Mouse (Mus musculus) liver, embryonic 13.5 days (tissue): ENCODE measurements around the gene Gtf2i. TPM values are rescaled to one million over a fixed set of nuclear protein-coding genes. Genes with fewer than 3 reads are reported as not detected.
"Not testable (repeated sequence)": the region's sequence is repeated elsewhere in the genome, so short reads cannot be mapped to it uniquely, and the experiment has no call there.

Source experiments
- ATAC-seq: fragments of 200-750 bp; cut with Nextera tagmentation; 2 replicates; pipeline ENCODE4 v1.8.0; 2017; ENCODE audit warnings: low read depth, mild to moderate bottlenecking, moderate number of reproducible peaks, moderate library complexity
- DNase-seq: peaks from one replicate; pipeline ENCODE4 v3.0.0; 2022
- H3K27ac ChIP-seq: fragments of 300-500 bp; sonication (generic); 2 replicates; pipeline ENCODE4 v1.5.1; 2015; ENCODE audit warnings: moderate library complexity, mild to moderate bottlenecking, inconsistent platforms
- H3K27me3 ChIP-seq: fragments of 300-500 bp; sonication (generic); 2 replicates; pipeline ENCODE4 v1.6.1; 2015; ENCODE audit warnings: mild to moderate bottlenecking, inconsistent platforms
- H3K36me3 ChIP-seq: fragments of 300-500 bp; sonication (generic); 2 replicates; pipeline ENCODE4 v1.6.1; 2015; ENCODE audit warnings: mild to moderate bottlenecking, inconsistent platforms
- H3K4me1 ChIP-seq: fragments of 300-500 bp; sonication (generic); replicated peaks from 2 replicates; pipeline ENCODE4 v1.6.1; 2015; ENCODE audit warnings: inconsistent platforms
- H3K4me2 ChIP-seq: fragments of 300-500 bp; sonication (generic); 2 replicates; pipeline ENCODE4 v1.6.1; 2015; ENCODE audit warnings: inconsistent platforms, mild to moderate bottlenecking, moderate library complexity
- H3K4me3 ChIP-seq: fragments of 300-500 bp; sonication (generic); replicated peaks from 2 replicates; pipeline ENCODE4 v1.5.1; 2015; ENCODE audit warnings: mild to moderate bottlenecking, inconsistent platforms
- H3K9ac ChIP-seq: fragments of 300-500 bp; sonication (generic); 2 replicates; pipeline ENCODE4 v1.6.1; 2015; ENCODE audit warnings: mild to moderate bottlenecking, inconsistent platforms
- H3K9me3 ChIP-seq: fragments of 300-500 bp; sonication (generic); replicated peaks from 2 replicates; pipeline ENCODE4 v1.6.1; 2016; ENCODE audit warnings: inconsistent platforms
- WGBS: fragments of 180-500 bp; shearing (Covaris S2); methylation state at CpG from one replicate; pipeline ENCODE4 v1.1.7; 2015; ENCODE audit not compliant: insufficient replicate concordance; 5-methylcytosine and 5-hydroxymethylcytosine counted together
- polyA plus RNA-seq: library from polyadenylated mRNA; unstranded; fragments of >200 nt; fragmentation: Nextera tagmentation; extraction: Ambion mirVana; gene quantifications from 2 replicates; pipeline ENCODE4 v1.2.1, GENCODE M21; 2015

Gtf2i gene
- 39.1 and 52.5 TPM in 2 replicates for polyA plus RNA-seq

DNA sequence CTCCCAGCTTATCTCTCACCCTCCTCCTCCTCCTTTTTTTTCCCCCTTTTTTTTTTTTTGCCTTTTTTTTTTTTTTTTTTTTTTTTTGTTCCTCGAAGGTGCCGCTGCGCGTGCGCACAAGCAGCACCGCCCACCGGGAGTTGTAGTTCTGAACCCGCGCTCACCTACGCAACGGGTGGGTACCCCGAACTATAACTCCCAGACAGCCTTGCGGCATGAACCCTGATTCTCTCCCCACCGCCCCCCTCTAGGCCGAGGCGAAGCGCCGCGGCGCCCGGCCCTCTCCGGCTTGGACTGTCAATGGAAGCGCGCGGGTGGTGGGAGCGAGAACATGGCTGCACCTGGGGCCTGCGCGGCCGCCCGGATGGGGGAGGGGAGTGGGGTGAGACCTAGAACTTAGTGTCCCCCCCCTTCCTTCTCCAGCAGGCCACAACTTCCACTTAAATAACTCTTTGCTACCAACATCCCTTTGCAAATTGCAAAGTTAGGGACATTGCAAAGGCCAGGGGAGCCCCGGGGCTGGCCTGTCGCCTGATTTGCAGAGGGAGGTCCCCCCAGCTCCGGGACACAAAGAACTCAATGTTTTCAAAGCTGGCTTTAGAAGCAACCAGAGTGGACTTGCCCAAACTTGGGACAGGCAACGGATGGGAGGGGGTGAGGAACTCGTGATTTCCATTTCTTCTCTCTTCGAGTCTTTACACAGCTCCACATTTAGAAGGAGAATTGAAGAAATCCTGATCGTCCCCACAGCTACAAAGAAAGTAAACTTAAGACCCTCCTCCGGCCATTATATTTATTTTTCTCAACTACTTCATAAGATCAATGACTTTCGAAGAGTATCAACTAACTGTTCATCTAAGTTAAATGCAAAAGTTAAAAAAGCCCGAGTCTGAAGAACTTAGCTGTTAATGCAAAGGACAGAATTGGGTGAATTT lies at the start of gene Gtf2i:
Gene Gtf2i, minus strand, starts transcription at position 73 of the 935 bp plus-strand sequence.
- WGBS, result under 1% methylated on average over 40 of the region's 40 CpGs
- DNase-seq (peak; percentile 89), ATAC-seq (peak; percentile 87)
- H3K27ac ChIP-seq, result peak within 1 kb of the TSS; percentile 95
- H3K9me3 ChIP-seq, result no peaks in the 10 kb centered on the region
- H3K4me1 ChIP-seq, result peaks cover 49% of the 10 kb centered on the region
- peak within 1 kb of the TSS; percentile 91 for H3K4me3 ChIP-seq
- peak within 1 kb of the TSS; percentile 94 for H3K4me2 ChIP-seq
- peak within 1 kb of the TSS; percentile 96 for H3K9ac ChIP-seq
- no peaks in the 10 kb centered on the region for H3K27me3 ChIP-seq
- peaks cover 17% of the 10 kb centered on the region for H3K36me3 ChIP-seq

DNA sequence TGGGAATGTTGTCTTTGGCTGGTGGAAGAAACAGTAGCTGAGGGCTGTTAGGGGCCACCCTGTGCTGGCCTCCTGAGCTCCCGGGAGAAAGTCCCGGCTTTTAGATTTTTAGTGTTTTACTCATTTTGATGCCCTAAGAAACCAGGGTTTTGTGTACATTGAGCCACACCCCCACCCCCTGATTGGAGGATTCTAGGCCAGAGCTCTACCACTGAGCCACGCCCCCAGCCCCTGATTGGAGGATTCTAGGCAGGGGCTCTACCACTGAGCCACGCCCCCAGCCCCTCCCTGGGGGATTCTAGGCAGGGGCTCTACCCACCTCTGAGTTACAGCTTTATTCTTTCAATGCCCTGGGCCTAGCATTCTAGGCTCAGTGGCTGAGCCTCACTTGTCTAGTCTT lies 44.5 kb upstream of the Gtf2i start:
- Histone ChIP-seq H3K4me1 (no peaks in the 10 kb centered on the region), H3K36me3 (peaks cover 31% of the 10 kb centered on the region), H3K4me3 (no peak overlapping the region), H3K9ac (no peak overlapping the region), H3K27me3 (no peaks in the 10 kb centered on the region), H3K4me2 (no peak overlapping the region), H3K9me3 (no peaks in the 10 kb centered on the region), H3K27ac (no peak overlapping the region)
- ATAC-seq (no peak), DNase-seq (no peak)
- WGBS, result 79% methylated on average over 4 of the region's 4 CpGs

DNA sequence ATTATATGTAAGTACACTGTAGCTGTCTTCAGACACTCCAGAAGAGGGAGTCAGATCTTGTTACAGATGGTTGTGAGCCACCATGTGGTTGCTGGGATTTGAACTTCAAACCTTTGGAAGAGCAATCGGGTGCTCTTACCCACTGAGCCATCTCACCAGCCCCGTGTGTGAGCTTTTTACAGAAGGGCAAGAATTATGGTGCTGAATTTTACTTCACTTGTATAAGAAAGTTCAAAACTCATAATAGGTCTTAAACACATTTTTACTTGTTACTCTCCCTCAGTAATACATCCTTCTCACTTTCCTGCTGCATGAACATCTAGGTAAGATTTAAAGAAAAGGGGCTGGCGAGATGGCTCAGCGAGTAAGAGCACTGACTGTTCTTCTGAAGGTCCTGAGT lies 40.8 kb upstream of the Gtf2i start:
- Histone ChIP-seq H3K4me1 (peaks cover 12% of the 10 kb centered on the region), H3K36me3 (peaks cover 23% of the 10 kb centered on the region)
- not testable (repeated sequence) for H3K4me2 ChIP-seq, H3K27ac ChIP-seq, H3K4me3 ChIP-seq, ATAC-seq, DNase-seq, H3K9me3 ChIP-seq, H3K9ac ChIP-seq, H3K27me3 ChIP-seq
- 74% methylated on average over 4 of the region's 4 CpGs for WGBS

DNA sequence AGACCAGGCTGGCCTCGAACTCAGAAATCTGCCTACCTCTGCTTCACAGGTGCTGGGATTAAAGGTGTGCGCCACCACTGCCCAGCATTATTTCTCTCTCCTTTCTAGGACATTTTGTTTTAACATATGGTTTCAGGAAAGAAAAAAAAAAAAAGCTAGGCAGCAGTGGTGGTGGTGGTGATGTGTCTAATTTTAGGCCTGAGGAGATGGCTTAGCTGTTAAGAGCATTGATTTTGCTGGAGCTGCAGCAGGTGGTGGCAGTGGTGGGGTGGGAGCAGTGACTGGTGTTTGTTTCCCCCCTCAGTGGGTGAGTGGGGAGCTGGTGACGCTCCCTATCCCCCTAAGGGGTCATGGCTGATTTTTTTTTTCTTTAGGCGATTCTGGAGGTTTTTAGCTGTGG lies 38.6 kb upstream of the Gtf2i start:
- Histone ChIP-seq H3K9me3 (no peaks in the 10 kb centered on the region), H3K27me3 (no peaks in the 10 kb centered on the region), H3K36me3 (0 out of 2 replicates have a peak, but pooled peaks cover under 1% of the 10 kb centered on the region), H3K27ac (no peak overlapping the region), H3K4me3 (no peak overlapping the region), H3K9ac (no peak overlapping the region), H3K4me2 (no peak overlapping the region), H3K4me1 (peaks cover 14% of the 10 kb centered on the region)
- ATAC-seq (no peak), DNase-seq (no peak)
- WGBS, result 51% methylated on average over 4 of the region's 4 CpGs

DNA sequence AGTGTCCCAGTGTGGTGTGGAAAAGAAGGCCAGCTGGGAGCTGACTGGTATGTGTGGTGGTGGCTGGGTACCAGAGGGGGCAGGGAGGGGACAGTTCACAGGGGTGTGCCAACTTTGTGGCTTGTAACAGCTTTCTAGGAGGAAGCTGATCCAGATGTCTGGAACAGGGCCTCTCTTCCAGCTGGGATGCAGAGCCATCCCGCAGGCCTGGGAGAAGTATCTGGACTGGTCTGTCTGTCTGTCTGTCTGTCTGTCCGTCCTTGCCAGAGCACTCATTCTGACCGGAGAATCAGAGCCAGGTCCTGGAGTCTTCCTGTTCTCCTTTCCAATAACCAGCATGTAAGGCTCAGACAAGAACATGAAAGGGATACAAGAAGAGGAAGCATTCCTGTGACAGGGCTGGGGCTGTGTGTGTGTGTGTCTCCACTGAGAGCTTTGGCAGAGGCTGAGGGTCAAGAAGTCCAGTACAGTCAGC lies 38.0 kb upstream of the Gtf2i start:
- no peaks in the 10 kb centered on the region for H3K9me3 ChIP-seq
- 48% methylated on average over 3 of the region's 3 CpGs for WGBS
- no peaks in the 10 kb centered on the region for H3K36me3 ChIP-seq
- ATAC-seq (no peak), DNase-seq (no peak)
- H3K27ac ChIP-seq, result no peak overlapping the region
- H3K4me3 ChIP-seq, result no peak overlapping the region
- no peaks in the 10 kb centered on the region for H3K27me3 ChIP-seq
- no peak overlapping the region for H3K4me2 ChIP-seq
- H3K9ac ChIP-seq, result no peak overlapping the region
- H3K4me1 ChIP-seq, result peaks cover 14% of the 10 kb centered on the region

DNA sequence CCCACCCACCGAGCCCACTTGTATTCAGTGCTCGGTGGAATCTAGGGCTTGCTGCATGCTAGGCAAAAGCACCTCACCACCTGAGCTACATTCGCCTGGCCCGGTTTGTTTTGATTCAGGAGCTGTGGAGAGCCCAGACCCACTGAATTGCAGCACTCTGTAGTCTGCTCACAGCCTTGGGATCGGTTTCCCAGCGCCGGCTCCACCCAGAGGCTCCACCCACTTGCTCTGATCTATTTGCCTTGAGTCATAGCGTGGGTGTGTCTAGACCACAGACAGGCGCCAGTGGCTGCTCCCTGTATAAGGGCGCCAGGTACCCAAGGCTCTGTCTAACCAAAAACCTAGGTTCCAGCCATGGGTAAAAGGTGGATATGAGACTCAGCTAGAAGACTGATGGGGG lies 36.1 kb upstream of the Gtf2i start:
- Histone ChIP-seq H3K4me2 (peak overlapping the region; percentile 46), H3K9ac (peak overlapping the region; percentile 28; the same call in 1 of the 2 replicates), H3K4me1 (peaks cover 14% of the 10 kb centered on the region), H3K4me3 (no peak overlapping the region), H3K27me3 (no peaks in the 10 kb centered on the region), H3K36me3 (no peaks in the 10 kb centered on the region), H3K27ac (no peak overlapping the region), H3K9me3 (0 out of 2 replicates have a peak, but pooled peaks cover 2% of the 10 kb centered on the region)
- 8% methylated on average over 10 of the region's 10 CpGs for WGBS
- DNase-seq, result peak; percentile 72
- ATAC-seq, result peak; percentile 94

DNA sequence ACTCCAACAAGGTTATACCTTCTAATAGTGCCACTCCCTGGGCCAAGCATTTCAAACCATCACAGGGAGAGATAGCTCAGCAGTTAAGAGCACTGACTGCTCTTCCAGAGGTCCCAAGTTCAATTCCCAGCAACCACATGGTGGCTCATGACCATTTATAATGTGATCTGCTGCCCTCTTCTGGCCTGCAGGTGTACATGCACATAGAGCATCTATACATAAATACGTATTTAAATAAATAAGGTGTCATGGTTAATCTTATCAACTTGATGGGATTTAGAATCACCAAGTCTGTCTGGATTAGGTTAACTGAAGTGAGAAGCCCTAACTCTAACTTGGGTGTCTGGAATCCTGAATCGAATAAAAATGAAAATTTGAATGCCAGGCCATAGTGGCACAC lies 32.5 kb upstream of the Gtf2i start:
- Histone ChIP-seq H3K4me1 (peaks cover 19% of the 10 kb centered on the region), H3K9ac (no peak overlapping the region), H3K27ac (no peak overlapping the region), H3K4me2 (no peak overlapping the region), H3K36me3 (no peaks in the 10 kb centered on the region), H3K27me3 (no peaks in the 10 kb centered on the region), H3K9me3 (0 out of 2 replicates have a peak, but pooled peaks cover 2% of the 10 kb centered on the region), H3K4me3 (no peak overlapping the region)
- no peak for ATAC-seq
- DNase-seq, result no peak
- 67% methylated on average over 2 of the region's 2 CpGs for WGBS

DNA sequence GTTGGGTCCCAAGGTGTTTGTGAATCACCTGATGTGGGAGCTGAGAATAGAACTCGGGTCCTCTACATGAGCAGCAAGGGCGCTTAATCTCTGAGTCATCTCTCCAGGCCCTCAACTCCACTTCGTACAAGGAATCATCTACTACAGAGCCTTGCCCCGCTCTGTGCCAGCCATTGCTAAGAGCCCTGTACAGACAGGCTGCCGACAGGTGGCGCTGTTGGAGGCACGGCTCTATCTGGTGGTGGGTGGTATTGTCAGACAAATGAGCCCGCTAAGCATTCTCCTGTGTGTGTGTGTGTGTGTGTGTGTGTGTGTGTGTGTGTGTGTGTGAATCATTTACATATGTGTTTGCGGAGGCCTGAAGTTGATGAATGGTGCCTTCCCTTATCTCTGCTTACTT lies 30.9 kb upstream of the Gtf2i start:
- Histone ChIP-seq H3K4me1 (peaks cover 8% of the 10 kb centered on the region), H3K36me3 (no peaks in the 10 kb centered on the region), H3K9me3 (0 out of 2 replicates have a peak, but pooled peaks cover 2% of the 10 kb centered on the region), H3K27me3 (no peaks in the 10 kb centered on the region), H3K27ac (no peak overlapping the region), H3K4me3 (no peak overlapping the region), H3K9ac (no peak overlapping the region), H3K4me2 (no peak overlapping the region)
- 76% methylated on average over 9 of the region's 9 CpGs for whole genome bisulfite sequencing
- DNase-seq (no peak), ATAC-seq (no peak)

DNA sequence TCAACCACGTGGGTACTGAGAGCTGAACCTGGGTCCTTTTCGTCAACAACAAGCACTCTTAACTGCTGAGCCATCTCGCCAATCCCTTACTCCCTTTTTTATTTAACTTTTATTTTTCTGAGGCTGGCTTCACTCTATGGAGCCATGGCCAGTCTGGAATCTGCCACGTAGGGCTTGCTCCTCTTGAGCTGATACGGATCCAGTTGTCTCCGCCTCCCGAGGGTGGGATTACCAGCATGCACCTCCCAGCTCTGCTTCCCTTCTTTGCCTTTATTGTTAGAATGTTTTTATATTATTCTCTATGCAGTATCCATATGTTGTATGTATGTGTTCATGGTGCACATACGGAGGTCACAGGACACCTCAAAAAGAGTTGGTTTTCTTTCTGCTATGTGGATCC lies 29.5 kb upstream of the Gtf2i start:
- Histone ChIP-seq H3K4me2 (no peak overlapping the region), H3K4me3 (no peak overlapping the region), H3K4me1 (peaks cover 10% of the 10 kb centered on the region; the same call in 1 of the 2 replicates), H3K27ac (no peak overlapping the region), H3K9me3 (0 out of 2 replicates have a peak, but pooled peaks cover 2% of the 10 kb centered on the region), H3K9ac (no peak overlapping the region), H3K27me3 (no peaks in the 10 kb centered on the region), H3K36me3 (no peaks in the 10 kb centered on the region)
- DNase-seq (no peak), ATAC-seq (no peak)
- 72% methylated on average over 8 of the region's 8 CpGs for WGBS

DNA sequence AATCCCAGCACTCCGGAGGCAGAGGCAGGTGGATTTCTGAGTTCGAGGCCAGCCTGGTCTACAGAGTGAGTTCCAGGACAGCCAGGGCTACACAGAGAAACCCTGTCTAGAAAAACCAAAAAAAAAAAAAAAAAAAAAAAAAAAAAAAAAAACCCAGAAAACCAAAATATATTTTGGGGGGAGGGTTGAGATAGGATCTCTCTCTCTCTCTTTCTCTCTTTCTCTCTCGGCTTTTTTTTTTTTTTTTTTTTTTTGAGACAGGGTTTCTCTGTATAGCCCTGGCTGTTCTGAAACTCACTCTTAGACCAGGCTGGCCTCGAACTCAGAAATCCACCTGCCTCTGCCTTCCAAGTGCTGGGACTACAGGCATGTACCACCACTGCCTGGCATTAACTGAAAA lies 29.0 kb upstream of the Gtf2i start:
- not testable (repeated sequence) for H3K4me3 ChIP-seq, ATAC-seq, H3K4me1 ChIP-seq, H3K9me3 ChIP-seq, H3K27me3 ChIP-seq, DNase-seq, H3K9ac ChIP-seq, H3K27ac ChIP-seq, H3K4me2 ChIP-seq, H3K36me3 ChIP-seq
- 59% methylated on average over 4 of the region's 4 CpGs for WGBS

DNA sequence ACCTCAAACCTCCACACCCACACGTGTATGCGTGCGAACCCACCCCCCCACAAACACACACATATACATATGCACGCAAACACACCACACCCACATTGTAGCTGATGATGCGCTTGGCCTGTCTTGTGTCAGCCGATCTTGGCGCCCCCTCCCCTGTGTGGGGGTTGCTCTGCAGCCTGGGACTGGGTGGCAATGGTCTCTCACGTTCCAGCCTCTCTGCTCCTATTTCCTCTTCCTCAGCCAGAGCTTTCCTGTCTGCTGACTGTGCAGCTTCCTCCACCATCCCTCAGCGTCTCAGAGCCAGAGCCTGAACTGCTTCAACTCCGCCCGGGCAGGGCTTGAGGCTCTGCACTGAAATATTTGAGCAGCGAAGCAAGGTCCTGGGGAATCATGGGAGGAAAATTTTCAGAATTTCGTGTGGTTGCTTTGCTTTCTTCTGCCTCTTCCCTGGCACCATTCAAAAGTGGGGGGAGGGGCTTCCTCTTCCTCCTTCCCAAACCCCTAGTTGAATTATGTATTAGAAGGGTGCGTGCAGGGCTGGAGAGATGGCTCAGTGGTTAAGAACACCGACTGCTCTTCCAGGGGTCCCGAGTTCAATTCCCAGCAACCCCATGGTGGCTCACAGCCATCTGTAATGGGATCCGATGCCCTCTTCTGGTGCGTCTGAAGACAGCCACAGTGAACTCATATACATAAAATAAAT lies 28.1 kb upstream of the Gtf2i start:
- peak overlapping the region; percentile 47; the same call in 1 of the 2 replicates for H3K27ac ChIP-seq
- WGBS, result 45% methylated on average over 18 of the region's 18 CpGs
- 0 out of 2 replicates have a peak, but pooled peaks cover 2% of the 10 kb centered on the region for H3K9me3 ChIP-seq
- peak; percentile 51 for ATAC-seq
- H3K4me1 ChIP-seq, result peaks cover 10% of the 10 kb centered on the region; the same call in 1 of the 2 replicates
- H3K9ac ChIP-seq, result no peak overlapping the region
- DNase-seq, result no peak
- H3K4me2 ChIP-seq, result 0 out of 2 replicates have a peak overlapping the region, but pooled peaks have one; percentile 4
- H3K36me3 ChIP-seq, result no peaks in the 10 kb centered on the region
- peak overlapping the region; percentile 16; the same call in 1 of the 2 replicates for H3K4me3 ChIP-seq
- no peaks in the 10 kb centered on the region for H3K27me3 ChIP-seq
